Mouse (Mus musculus): ENCODE measurements around the gene Tnnt3.

GRCm38 (mm10) chr7:142488053-142488452 lies 10.6 kb upstream of the Tnnt3 start:
- TF ChIP-seq CTCF (IDR thresholded peaks at IDR 0.05) (no peak), EP300 (IDR thresholded peaks at IDR 0.05) (no peak)
